Mouse (Mus musculus) embryonic facial prominence, embryonic 11.5 days (tissue): ENCODE measurements around the gene Fkbp10. TPM values are rescaled to one million over a fixed set of nuclear protein-coding genes. Genes with fewer than 3 reads are reported as not detected.
A peak's percentile ranks its signal among the peaks of the same experiment; 100 is the strongest.

Source experiments
- ATAC-seq: fragments of 200-750 bp; cut with Nextera tagmentation; replicated peaks from 2 replicates; pipeline ENCODE4 v1.8.0; 2017; ENCODE audit warnings: low read depth; ENCODE audit not compliant: insufficient number of reproducible peaks, low FRiP score, low TSS enrichment
- DNase-seq: peaks from one replicate; pipeline ENCODE4 v3.0.0-alpha.2; 2015; ENCODE audit warnings: low spot score
- H3K27ac ChIP-seq: fragments of 300-500 bp; sonication (generic); replicated peaks from 2 replicates; pipeline ENCODE4 v1.5.1; 2014; ENCODE audit warnings: mild to moderate bottlenecking, low read depth, low read length, control low read depth
- H3K27me3 ChIP-seq: fragments of 300-500 bp; sonication (generic); 2 replicates; pipeline ENCODE4 v1.6.1; 2014; ENCODE audit warnings: mild to moderate bottlenecking, low read length, moderate library complexity, mixed read lengths; ENCODE audit not compliant: control insufficient read depth, insufficient read depth
- H3K36me3 ChIP-seq: fragments of 300-500 bp; sonication (generic); replicated peaks from 2 replicates; pipeline ENCODE4 v1.6.1; 2014; ENCODE audit warnings: low read depth, mild to moderate bottlenecking, low read length, moderate library complexity, mixed read lengths; ENCODE audit not compliant: control insufficient read depth, insufficient read depth
- H3K4me1 ChIP-seq: fragments of 300-500 bp; sonication (generic); 2 replicates; pipeline ENCODE4 v1.6.1; 2014; ENCODE audit warnings: low read length, mixed read lengths; ENCODE audit not compliant: control insufficient read depth, insufficient read depth
- H3K4me2 ChIP-seq: fragments of 300-500 bp; sonication (generic); 2 replicates; pipeline ENCODE4 v1.6.1; 2014; ENCODE audit warnings: low read depth, mild to moderate bottlenecking, control low read depth, low read length, moderate library complexity
- H3K4me3 ChIP-seq: fragments of 300-500 bp; sonication (generic); 2 replicates; pipeline ENCODE4 v1.5.1; 2014; ENCODE audit warnings: low read depth, low read length, control low read depth
- H3K9ac ChIP-seq: fragments of 300-500 bp; sonication (generic); replicated peaks from 2 replicates; pipeline ENCODE4 v1.6.1; 2014; ENCODE audit warnings: mild to moderate bottlenecking, control low read depth, low read length
- H3K9me3 ChIP-seq: fragments of 300-500 bp; sonication (generic); replicated peaks from 2 replicates; pipeline ENCODE4 v1.6.1; 2016; ENCODE audit warnings: mild to moderate bottlenecking, low read length, inconsistent platforms, mixed read lengths; ENCODE audit not compliant: control insufficient read depth
- WGBS: fragments of 180-500 bp; shearing (Covaris S2); extraction: QIAGEN DNeasy Blood & Tissue Kit; methylation state at CpG from one replicate; pipeline ENCODE4 v1.1.7; 2014; 5-methylcytosine and 5-hydroxymethylcytosine counted together
- microRNA-seq: library from miRNA; unstranded; fragments of <30 nt; microRNA quantifications from one replicate; pipeline ENCODE4, GENCODE M21; 2016; ENCODE audit warnings: borderline number of aligned reads
- polyA plus RNA-seq: library from polyadenylated mRNA; unstranded; fragments of >200 nt; fragmentation: Nextera tagmentation; extraction: Ambion mirVana; gene quantifications from 2 replicates; pipeline ENCODE4 v1.2.1, GENCODE M21; 2014

Gene Fkbp10
- polyA plus RNA-seq, 1 experiment from 2014 or later = 60.0 TPM

GRCm38 (mm10) chr11:100471352-100472196 is 56.1 kb downstream of the Fkbp10 start:
- Histone ChIP-seq H3K27me3 (no peaks in the 10 kb centered on the region), H3K4me2 (peak overlapping the region; percentile 84), H3K27ac (0 out of 2 replicates have a peak overlapping the region, but pooled peaks have one; percentile 36), H3K4me1 (no peaks in the 10 kb centered on the region; the same call in 1 of the 2 replicates), H3K9ac (peak overlapping the region; percentile 94), H3K9me3 (no peaks in the 10 kb centered on the region), H3K4me3 (peak overlapping the region; percentile 95), H3K36me3 (no peaks in the 10 kb centered on the region)
- WGBS = 4% methylated on average over 30 of the region's 30 CpGs
- DNase-seq (no peak), ATAC-seq (no peak)

DNA sequence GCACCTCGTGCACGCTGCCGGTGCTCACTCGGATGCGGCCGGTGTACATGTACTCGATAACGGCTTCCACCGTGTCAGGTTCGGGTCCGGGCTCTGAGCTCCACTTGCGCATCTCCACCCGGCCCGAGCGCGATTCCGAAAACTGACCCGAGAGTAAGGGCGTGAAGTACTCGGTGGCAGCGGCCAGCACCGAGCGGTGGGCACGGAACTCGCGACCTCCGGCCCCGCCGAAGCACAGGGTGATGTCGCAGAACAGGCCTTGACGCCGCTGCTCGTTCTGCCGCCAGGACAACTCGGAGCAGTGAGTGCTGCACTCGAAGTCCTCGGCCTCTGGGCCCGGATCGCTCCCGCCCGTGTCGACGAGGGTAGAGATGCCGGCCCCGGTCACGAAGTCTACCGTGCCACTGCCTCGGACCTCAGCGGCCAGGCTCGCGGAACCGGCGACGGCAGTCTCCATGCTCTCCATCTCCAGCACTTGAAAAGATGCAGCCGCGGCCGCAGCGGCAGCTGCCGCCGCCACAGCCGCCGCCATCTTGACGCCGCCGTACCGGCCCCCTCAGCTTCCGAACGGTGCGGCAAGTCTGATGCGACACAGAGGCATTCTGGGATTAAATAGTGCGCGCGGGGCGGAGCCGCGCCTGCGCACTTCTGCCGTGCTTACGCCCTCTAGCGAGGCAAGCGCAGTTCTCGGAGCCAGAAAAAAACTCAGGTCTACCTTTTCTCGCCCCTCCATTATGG is 56.9 kb downstream of the Fkbp10 start, which contains the start of gene Klhl11:
Klhl11 (minus strand) TSS at position 545 of the 738 bp plus-strand sequence.
- H3K9me3 ChIP-seq = no peaks in the 10 kb centered on the region
- no peaks in the 10 kb centered on the region; the same call in 1 of the 2 replicates for H3K4me1 ChIP-seq
- no peaks in the 10 kb centered on the region for H3K36me3 ChIP-seq
- ATAC-seq (peak; percentile 87), DNase-seq (peak; percentile 96)
- under 1% methylated on average over 83 of the region's 83 CpGs for WGBS
- peak within 1 kb of the TSS; percentile 94 for H3K9ac ChIP-seq
- H3K27me3 ChIP-seq = no peaks in the 10 kb centered on the region
- peak within 1 kb of the TSS; percentile 95 for H3K4me3 ChIP-seq
- peak within 1 kb of the TSS; percentile 36; the same call in 1 of the 2 replicates for H3K27ac ChIP-seq
- peak within 1 kb of the TSS; percentile 84 for H3K4me2 ChIP-seq

GRCm38 (mm10) chr11:100472935-100473295 is 57.4 kb downstream of the Fkbp10 start:
- DNase-seq (no peak), ATAC-seq (peak; percentile 54)
- Histone ChIP-seq H3K9ac (no peak overlapping the region), H3K27me3 (no peaks in the 10 kb centered on the region), H3K36me3 (no peaks in the 10 kb centered on the region; the same call in 1 of the 2 replicates), H3K4me1 (no peaks in the 10 kb centered on the region; the same call in 1 of the 2 replicates), H3K4me2 (no peak overlapping the region), H3K27ac (no peak overlapping the region), H3K9me3 (no peaks in the 10 kb centered on the region), H3K4me3 (peak overlapping the region; percentile 95)
- 33% methylated on average over 5 of the region's 5 CpGs for WGBS

Small RNAs within 50 kb of the gene (microRNA-seq; reads per million reads assigned to microRNA genes)
- gene Gm27374 = not detected

Other genes with a start within 250 kb of the Fkbp10 start
- gene Krt9, start 222.5 kb upstream of the Fkbp10 start, polyA plus RNA-seq = not detected in 2 replicates
- 30.7 and 31.2 TPM in 2 replicates for gene Krt14, start 208.1 kb upstream of the Fkbp10 start, polyA plus RNA-seq
- not detected in 2 replicates for gene Krt16, start 166.8 kb upstream of the Fkbp10 start, polyA plus RNA-seq
- 1.3 and 1.8 TPM in 2 replicates for gene Krt17, start 154.7 kb upstream of the Fkbp10 start, polyA plus RNA-seq
- gene Krt42, start 145.8 kb upstream of the Fkbp10 start, polyA plus RNA-seq = not detected in 2 replicates
- gene Eif1, start 95.8 kb upstream of the Fkbp10 start, polyA plus RNA-seq = 1,683 and 1,757 TPM in 2 replicates
- not detected in 2 replicates for gene Gast, start 81.3 kb upstream of the Fkbp10 start, polyA plus RNA-seq
- 5.5 and 6.2 TPM in 2 replicates for gene Hap1, start 59.6 kb upstream of the Fkbp10 start, polyA plus RNA-seq
- gene Jup, start 17.9 kb upstream of the Fkbp10 start, polyA plus RNA-seq = 31.8 and 37.4 TPM in 2 replicates
- 33.0 and 37.1 TPM in 2 replicates for gene P3h4, start 861 bp upstream of the Fkbp10 start, polyA plus RNA-seq
- gene Nt5c3b, start 26.1 kb downstream of the Fkbp10 start, polyA plus RNA-seq = 136 and 145 TPM in 2 replicates
- 0.52 and 0.57 TPM in 2 replicates for gene Klhl10, start 26.2 kb downstream of the Fkbp10 start, polyA plus RNA-seq
- gene Klhl11, start 57.0 kb downstream of the Fkbp10 start, polyA plus RNA-seq = 13.1 and 13.2 TPM in 2 replicates
- 200 and 210 TPM in 2 replicates for gene Acly, start 112.3 kb downstream of the Fkbp10 start, polyA plus RNA-seq
- 0.79 and 1.4 TPM in 2 replicates for gene Ttc25, start 129.9 kb downstream of the Fkbp10 start, polyA plus RNA-seq
- 20.0 and 23.6 TPM in 2 replicates for gene Cnp, start 159.2 kb downstream of the Fkbp10 start, polyA plus RNA-seq
- gene Nkiras2, start 203.5 kb downstream of the Fkbp10 start, polyA plus RNA-seq = 79.5 and 93.0 TPM in 2 replicates
- gene Dnajc7, start 204.5 kb downstream of the Fkbp10 start, polyA plus RNA-seq = 80.0 and 83.9 TPM in 2 replicates